Mouse (Mus musculus) A20 (cell line): ENCODE measurements around the gene Rhox4g.
"Not testable (repeated sequence)": the region's sequence is repeated elsewhere in the genome, so short reads cannot be mapped to it uniquely, and the experiment has no call there.

Source experiments
- DNase-seq: peaks from one replicate; pipeline ENCODE4 v3.0.0-alpha.2; 2011; ENCODE audit warnings: low read depth, low spot score

Gene Rhox4g

DNA sequence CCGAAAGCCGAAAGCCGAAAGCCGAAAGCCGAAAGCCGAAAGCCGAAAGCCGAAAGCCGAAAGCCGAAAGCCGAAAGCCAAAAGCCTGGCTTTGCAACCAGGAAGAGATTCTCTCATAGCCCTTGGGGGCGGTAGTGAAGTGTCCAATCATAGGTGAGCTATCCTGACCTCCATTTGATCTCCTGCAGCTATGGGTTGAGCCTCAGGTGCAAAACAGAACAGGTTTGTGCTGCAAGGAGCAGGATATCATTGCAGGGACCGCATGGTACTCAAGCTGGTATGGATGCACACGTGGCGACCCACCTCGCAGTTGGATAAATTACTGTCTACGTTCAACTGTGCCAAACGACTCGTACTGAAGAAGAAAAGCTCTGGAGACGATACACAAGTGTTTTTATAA, at the start of gene Rhox4g:
TSS of gene Rhox4g (minus strand) at position 101 of the 400 bp plus-strand sequence.
- not testable (repeated sequence) for DNase-seq

DNA sequence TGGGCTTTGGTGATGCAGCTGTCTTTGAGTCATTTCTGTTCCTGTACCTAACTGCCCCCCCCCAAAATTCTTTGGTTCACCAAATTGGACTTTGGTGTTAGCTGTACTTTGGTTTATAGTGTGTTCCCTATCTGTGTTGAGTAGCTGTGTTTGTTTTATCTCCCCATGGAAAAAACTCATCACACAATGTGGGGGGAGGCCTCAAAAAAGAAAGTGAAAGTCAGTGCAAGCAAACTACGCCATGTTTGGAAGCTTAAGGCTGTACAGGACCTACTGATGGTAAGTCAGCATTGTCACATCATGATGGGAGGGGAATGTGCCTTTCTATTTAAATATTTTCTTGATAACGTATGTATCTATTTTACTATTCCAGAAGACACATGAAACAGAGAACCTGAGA, 41.1 kb upstream of the Rhox4g start:
- DNase-seq, result no peak

DNA sequence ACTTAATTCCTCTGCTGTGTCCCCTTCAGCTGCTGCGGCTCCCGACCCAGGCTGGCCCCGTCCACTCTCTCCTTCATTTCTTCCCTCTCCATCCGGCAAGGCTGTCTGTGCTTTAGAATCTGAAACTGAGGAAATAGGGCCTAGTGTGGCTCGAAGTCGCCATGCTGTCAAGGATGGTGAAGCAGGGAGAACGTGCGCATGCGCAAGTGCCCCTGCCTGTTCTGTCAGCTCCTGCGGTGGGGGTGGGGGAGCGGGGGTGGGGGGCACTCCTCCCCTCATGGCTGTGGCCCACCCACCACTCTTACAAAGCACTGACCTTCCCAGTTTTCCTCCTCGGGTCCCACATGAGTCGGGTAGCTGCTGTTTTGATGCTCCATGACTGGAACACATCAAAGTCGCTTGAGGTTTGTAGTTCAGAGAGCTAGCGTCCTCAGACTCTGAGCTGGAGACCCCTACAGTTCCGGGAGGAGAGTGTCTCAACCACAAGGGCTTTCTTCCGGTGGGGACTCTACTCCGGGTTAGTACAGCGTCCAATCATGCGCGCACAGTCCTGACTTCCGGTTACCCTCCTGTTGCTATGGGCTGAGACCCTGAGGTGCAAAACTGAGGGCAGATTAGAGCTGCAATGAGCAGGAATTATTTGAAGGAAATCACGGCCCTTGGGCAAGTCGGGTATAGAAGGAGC, 32.0 kb upstream of the Rhox4g start:
- DNase-seq, result no peak

DNA sequence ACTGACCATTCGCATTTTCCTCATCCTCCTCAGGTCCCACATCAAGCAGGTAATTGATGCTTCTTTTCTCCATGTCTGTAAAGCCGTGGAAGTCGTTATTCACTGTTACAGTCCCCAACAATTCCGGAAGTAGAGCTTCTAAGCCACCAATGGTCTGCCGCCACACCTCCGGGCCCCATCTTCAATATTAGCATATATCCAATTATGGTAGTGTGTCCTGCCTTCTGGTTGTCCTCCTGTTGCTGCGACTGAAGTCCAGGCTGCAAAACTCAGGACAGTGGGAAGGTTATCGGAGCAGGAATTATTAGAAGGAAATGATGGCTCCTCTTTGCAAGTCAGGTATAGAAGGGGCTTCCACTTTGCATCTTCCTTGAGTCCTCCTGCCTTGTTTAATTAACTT, 22.1 kb upstream of the Rhox4g start, which contains the start of gene Rhox2h:
TSS of gene Rhox2h (minus strand) at position 101 of the 400 bp plus-strand sequence.
- not testable (repeated sequence) for DNase-seq

DNA sequence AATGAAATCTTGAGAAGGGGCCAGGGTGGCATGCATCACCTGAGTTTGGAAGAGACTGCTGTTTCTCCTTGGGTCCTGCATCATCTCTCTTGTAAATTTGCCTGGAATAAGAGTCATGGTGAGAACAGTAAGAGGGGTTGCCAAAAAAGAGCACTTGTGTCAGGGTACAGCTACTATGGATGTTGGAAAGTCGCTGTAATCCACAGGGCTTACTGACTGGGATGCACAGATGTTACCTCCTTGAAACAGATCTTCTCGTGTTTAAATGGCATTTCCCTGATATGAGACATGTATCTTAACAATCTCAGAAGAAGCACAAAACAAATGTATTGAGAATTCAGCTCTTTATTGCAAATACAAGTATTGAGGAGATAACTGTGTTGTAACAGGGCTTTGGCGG, 17.5 kb upstream of the Rhox4g start, which contains the start of gene Rhox3h:
TSS of gene Rhox3h (minus strand) at position 101 of the 400 bp plus-strand sequence.
- DNase-seq, result not testable (repeated sequence)

DNA sequence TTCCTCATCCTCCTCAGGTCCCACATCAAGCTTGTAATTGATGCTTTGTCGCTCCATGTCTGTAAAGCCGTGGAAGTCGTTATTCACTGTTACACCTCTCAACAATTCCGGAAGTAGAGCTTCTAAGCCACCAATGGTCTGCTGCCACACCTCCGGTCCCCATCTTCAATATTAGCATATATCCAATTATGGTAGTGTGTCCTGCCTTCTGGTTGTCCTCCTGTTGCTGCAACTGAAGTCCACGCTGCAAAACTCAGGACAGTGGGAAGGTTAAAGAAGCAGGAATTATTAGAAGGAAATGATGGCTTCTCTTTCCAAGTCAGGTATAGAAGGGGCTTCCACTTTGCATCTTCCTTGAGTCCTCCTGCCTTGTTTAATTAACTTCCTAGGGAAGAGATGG, 7.8 kb downstream of the Rhox4g start, which contains the start of gene Rhox2g:
TSS of gene Rhox2g (minus strand) at position 101 of the 400 bp plus-strand sequence.
- DNase-seq, result not testable (repeated sequence)

DNA sequence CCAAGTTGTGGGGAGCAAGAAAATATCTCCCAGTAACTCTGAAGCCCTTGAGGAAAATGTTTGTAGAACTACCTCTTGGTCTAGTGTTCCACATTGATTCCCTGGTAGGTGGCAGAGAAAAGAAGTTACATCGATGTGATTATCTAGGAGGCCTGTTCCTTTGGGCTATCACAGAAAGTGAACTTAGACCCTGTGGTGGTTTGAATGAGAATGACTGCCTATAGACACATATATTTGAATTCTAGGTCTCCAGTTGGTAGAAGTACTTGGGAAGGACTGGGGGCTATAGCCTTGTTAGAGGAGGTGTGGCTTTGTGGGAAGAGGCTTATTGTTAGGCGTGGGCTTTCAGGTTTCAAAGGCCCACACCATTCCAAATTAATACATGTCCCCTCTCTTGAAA, 22.6 kb downstream of the Rhox4g start, which contains the start of gene Rhox3g:
TSS of gene Rhox3g (minus strand) at position 101 of the 400 bp plus-strand sequence.
- DNase-seq, result not testable (repeated sequence)

DNA sequence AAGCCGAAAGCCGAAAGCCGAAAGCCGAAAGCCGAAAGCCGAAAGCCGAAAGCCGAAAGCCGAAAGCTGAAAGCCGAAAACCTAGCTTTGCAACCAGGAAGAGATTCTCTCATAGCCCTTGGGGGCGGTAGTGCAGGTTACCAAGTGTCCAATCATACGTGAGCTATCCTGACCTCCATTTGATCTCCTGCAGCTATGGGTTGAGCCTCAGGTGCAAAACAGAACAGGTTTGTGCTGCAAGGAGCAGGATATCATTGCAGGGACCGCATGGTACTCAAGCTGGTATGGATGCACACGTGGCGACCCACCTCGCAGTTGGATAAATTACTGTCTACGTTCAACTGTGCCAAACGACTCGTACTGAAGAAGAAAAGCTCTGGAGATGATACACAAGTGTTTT, 43.5 kb downstream of the Rhox4g start, which contains the start of gene Rhox4f:
TSS of gene Rhox4f (minus strand) at position 101 of the 400 bp plus-strand sequence.
- DNase-seq, result not testable (repeated sequence)
